Mouse (Mus musculus) liver, embryonic 14.5 days (tissue): ENCODE measurements at regions not wholly inside any gene's neighbourhood (a gene's known extent, or its start where the extent isn't known, plus 50 kb on each side); places are given as distances from the start of the nearest gene placed in this dataset.
A peak's percentile ranks its signal among the peaks of the same experiment; 100 is the strongest.

Experiments used
- CTCF ChIP-seq: IDR thresholded peaks from 2 replicates; pipeline ENCODE4 v1.5.1; 2016; ENCODE audit warnings: antibody characterized with exemption, low read depth, control low read depth
- EP300 ChIP-seq: IDR thresholded peaks from 2 replicates; pipeline ENCODE4 v1.6.1; 2016; ENCODE audit warnings: antibody characterized with exemption, low read depth

DNA sequence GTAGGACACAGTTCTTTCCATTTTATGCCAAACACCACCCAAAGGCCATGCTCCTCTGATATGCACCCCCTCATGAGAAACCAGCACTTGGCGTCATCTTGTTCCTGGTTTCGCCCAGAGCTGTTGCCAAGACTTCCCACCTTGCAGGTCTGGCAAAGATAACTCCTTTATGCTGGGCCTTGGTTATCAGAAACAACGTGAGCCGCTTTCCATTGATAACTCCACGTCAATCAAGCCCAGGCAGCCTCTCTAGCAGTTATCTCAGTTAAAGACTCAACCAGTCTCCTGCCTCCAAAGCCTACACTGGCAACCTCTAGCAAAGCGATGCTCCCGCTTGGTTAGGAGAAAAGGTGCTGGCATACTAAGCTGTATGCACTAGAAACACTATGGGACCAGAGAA lies 124.2 kb upstream of the Parp11 start:
- no peak for TF ChIP-seq CTCF
- peak; percentile 99 for TF ChIP-seq EP300
